Mouse (Mus musculus) C2C12 (cell line): Measurements from ENCODE around the gene Ccdc14.

Experiments
- CTCF ChIP-seq: IDR thresholded peaks from one replicate; pipeline ENCODE4 v1.5.1; 2011; ENCODE audit not compliant: control insufficient read depth, insufficient read depth, insufficient read length
- MYOG ChIP-seq: IDR thresholded peaks from one replicate; pipeline ENCODE4 v1.6.1; 2011; ENCODE audit not compliant: control insufficient read depth, insufficient read length; ENCODE audit errors: extremely low read depth

DNA sequence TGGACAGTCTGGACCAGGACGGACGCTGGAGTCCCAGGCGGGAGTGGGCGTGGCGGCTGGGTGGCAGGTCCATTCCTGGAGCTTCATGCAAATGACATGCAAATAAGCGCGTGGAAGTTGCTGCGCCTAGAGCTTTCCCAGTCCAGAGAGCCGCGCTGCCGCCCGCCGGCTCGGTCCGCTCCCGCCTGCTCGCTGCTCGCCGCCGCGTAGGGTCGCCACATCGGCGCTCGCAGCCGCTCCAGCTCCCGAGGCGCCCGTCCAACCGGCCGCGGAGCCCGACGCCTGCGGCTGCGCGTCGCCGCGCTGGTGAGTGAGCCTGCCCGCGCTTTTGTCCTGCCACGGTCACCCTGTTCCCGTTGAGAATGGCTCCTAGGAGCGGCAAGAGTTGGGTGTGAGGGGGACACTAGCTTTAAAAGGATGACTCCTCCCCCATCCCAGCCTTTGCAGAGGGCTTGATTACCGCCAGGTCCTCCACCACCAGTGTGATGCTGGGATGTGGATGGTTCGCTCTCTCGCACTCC lies 54.7 kb downstream of the Ccdc14 start, which contains the start of gene Mylk:
- no peak for TF ChIP-seq MYOG
- peak; percentile 16 for TF ChIP-seq CTCF
